Mouse (Mus musculus) forebrain, embryonic 10.5 days (tissue): ENCODE measurements around the gene Orm1. TPM values are rescaled to one million over a fixed set of nuclear protein-coding genes. Genes with fewer than 3 reads are reported as not detected.

Experiments used
- DNase-seq: peaks from one replicate; pipeline ENCODE4 v3.0.0-alpha.2; 2017; ENCODE audit warnings: low spot score; ENCODE audit errors: extremely low spot score
- H3K27ac ChIP-seq: fragments of 300-500 bp; sonication (generic); 2 replicates; pipeline ENCODE4 v1.5.1; 2016; ENCODE audit warnings: mild to moderate bottlenecking
- H3K27me3 ChIP-seq: fragments of 300-500 bp; sonication (generic); 2 replicates; pipeline ENCODE4 v1.6.1; 2016; ENCODE audit warnings: mild to moderate bottlenecking; ENCODE audit not compliant: poor library complexity, severe bottlenecking
- H3K36me3 ChIP-seq: fragments of 300-500 bp; sonication (generic); replicated peaks from 2 replicates; pipeline ENCODE4 v1.6.1; 2016; ENCODE audit warnings: mild to moderate bottlenecking, moderate library complexity
- H3K4me1 ChIP-seq: fragments of 300-500 bp; sonication (generic); 2 replicates; pipeline ENCODE4 v1.6.1; 2016
- H3K4me3 ChIP-seq: fragments of 300-500 bp; sonication (generic); 2 replicates; pipeline ENCODE4 v1.5.1; 2016; ENCODE audit warnings: mild to moderate bottlenecking, moderate library complexity
- H3K9me3 ChIP-seq: fragments of 300-500 bp; sonication (generic); 2 replicates; pipeline ENCODE4 v1.6.1; 2016; ENCODE audit warnings: mild to moderate bottlenecking, moderate library complexity
- WGBS: fragments of 180-500 bp; shearing (Covaris S2); methylation state at CpG from one replicate; pipeline ENCODE4 v1.1.7; 2016; 5-methylcytosine and 5-hydroxymethylcytosine counted together
- polyA plus RNA-seq: library from polyadenylated mRNA; unstranded; fragments of >200 nt; fragmentation: Nextera tagmentation; extraction: Ambion mirVana; gene quantifications from 2 replicates; pipeline ENCODE4 v1.2.1, GENCODE M21; 2016

Gene Orm1
- polyA plus RNA-seq = not detected in 2 replicates

DNA sequence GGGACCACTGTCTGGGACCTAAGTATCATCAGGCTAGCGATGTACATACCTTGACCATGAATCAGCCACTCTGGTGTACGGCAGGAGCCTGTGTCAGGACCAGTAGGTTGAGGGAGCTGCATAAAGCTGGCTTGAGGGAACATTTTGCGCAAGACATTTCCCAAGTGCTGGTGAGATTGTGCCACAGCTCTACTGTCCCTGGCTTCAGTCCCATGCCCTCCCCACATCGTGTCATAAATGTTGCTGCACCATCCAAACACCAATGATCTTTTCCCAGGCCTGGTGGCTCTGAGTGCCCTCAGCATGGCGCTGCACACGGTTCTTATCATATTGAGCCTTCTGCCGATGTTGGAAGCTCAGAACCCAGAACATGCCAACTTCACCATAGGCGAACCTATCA lies at the start of gene Orm1:
TSS of gene Orm1 (plus strand) at position 266 of the 400 bp plus-strand sequence.
- DNase-seq = no peak
- Histone ChIP-seq H3K4me1 (no peaks in the 10 kb centered on the region), H3K4me3 (no peak within 1 kb of the TSS), H3K36me3 (no peaks in the 10 kb centered on the region), H3K9me3 (no peaks in the 10 kb centered on the region), H3K27ac (no peak within 1 kb of the TSS), H3K27me3 (no peaks in the 10 kb centered on the region)
- 91% methylated on average over 8 of the region's 8 CpGs for WGBS

DNA sequence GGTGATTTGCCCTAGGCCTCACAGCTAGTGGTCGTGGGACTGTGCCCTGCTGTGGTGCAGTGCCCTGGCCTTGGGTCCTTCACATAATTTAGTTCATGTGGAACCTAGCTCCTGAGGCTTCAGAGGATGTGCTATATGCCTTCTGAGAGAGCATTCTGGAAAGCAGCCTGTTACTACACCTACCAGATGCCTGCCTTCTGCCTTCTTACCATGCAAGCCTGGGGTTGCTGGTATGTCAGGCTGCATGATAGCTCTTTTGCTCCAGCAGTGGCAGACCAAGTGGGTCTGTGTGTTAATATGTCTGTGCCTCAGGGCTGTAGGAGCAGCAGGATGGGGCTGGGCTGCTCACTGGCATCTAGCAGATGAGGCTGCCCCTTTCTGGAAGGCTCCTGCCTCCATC lies 48.7 kb upstream of the Orm1 start:
- Histone ChIP-seq H3K4me3 (no peak overlapping the region), H3K27ac (0 out of 2 replicates have a peak overlapping the region, but pooled peaks have one; percentile 30), H3K9me3 (no peaks in the 10 kb centered on the region), H3K4me1 (peaks cover 8% of the 10 kb centered on the region; the same call in 1 of the 2 replicates), H3K27me3 (no peaks in the 10 kb centered on the region), H3K36me3 (peaks cover 20% of the 10 kb centered on the region; the same call in 1 of the 2 replicates)
- 66% methylated on average over 1 of the region's 1 CpGs for WGBS
- no peak for DNase-seq

DNA sequence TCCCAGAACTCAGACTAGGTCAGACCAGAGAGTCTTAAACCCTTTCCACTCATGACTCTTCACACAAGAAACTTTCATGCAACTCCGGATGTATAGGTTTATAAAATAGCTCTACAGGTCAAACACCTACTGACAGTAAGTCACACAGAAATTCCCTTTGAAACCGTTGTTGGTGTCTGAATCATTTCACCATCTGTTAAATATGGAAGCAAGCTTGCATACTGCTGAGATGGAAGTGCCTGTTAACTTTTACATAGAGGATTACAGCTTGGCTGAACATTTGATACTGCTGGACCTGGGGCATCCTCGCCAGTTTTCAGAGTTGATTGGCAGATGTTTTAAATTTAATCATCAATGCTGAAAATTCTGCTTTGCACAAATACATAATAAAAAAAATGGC lies 48.1 kb upstream of the Orm1 start:
- H3K4me1 ChIP-seq = peaks cover 2% of the 10 kb centered on the region; the same call in 1 of the 2 replicates
- peaks cover 20% of the 10 kb centered on the region; the same call in 1 of the 2 replicates for H3K36me3 ChIP-seq
- WGBS = 84% methylated on average over 3 of the region's 3 CpGs
- H3K9me3 ChIP-seq = no peaks in the 10 kb centered on the region
- no peak overlapping the region for H3K4me3 ChIP-seq
- no peaks in the 10 kb centered on the region for H3K27me3 ChIP-seq
- H3K27ac ChIP-seq = no peak overlapping the region
- DNase-seq = no peak

DNA sequence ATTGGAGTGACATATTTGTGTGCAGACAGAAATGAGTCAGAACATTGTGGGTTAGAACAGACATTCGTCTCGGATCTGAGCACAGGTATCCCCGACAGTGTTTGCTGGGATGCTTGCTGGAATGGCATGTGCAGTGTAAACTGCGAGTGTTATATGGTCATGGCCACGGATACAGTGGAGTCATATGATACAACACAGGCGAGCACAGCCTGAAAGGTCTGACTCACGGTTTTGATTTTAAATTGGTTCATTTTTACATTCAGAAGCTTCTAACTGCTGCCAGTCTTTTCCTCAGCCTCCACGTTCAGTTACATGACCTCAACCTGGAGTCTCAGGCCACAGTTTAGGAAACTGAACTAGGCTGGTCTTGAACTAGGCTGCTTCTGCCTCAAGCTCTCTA lies 47.5 kb upstream of the Orm1 start:
- Histone ChIP-seq H3K27ac (no peak overlapping the region), H3K4me3 (no peak overlapping the region), H3K27me3 (no peaks in the 10 kb centered on the region), H3K36me3 (peaks cover 20% of the 10 kb centered on the region; the same call in 1 of the 2 replicates), H3K9me3 (no peaks in the 10 kb centered on the region), H3K4me1 (no peaks in the 10 kb centered on the region)
- no peak for DNase-seq
- WGBS = 92% methylated on average over 8 of the region's 8 CpGs

DNA sequence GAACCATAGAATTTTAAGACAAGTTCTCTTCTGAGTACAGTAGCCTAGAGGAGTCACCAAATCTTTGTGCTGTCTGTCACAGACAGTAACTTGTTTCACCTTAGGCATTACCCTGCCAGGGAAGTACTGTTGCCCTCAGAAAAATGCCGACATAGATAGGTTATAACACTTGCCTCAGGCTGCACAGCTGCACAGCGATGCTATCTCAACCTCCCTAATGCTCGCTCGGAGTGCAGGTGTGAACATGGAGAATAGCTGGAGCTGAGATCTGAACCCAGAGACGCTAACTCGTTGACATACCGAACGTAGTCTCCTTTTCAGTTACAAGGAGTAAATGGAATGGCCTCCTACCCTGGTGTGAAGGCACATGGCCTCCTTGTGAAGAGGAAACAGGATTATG lies 46.2 kb upstream of the Orm1 start:
- no peak overlapping the region for H3K4me3 ChIP-seq
- peaks cover 17% of the 10 kb centered on the region; the same call in 1 of the 2 replicates for H3K36me3 ChIP-seq
- WGBS = 95% methylated on average over 8 of the region's 8 CpGs
- no peaks in the 10 kb centered on the region for H3K4me1 ChIP-seq
- no peaks in the 10 kb centered on the region for H3K27me3 ChIP-seq
- no peak overlapping the region for H3K27ac ChIP-seq
- H3K9me3 ChIP-seq = no peaks in the 10 kb centered on the region
- no peak for DNase-seq

DNA sequence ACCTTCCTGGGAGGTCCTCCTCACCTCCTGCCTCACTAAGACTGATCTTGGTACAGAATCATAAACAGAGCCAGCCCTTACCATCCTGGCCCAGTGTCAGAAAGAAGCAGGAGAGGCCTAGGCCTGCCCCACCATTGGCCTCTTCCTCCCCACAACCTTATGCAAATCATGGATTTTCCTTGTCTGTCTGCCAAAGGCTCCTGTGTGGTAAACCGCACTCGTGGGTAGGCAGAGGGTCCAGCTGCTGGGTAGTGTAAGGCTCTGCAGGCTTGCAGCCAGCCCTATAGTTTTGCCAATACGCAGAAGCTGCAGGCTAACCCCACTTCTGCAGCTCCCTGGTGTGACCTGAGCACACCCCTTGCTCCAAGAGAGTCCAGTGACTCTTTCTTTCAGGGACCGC lies 41.7 kb upstream of the Orm1 start:
- Histone ChIP-seq H3K4me1 (peaks cover 2% of the 10 kb centered on the region; the same call in 1 of the 2 replicates), H3K36me3 (no peaks in the 10 kb centered on the region), H3K4me3 (no peak overlapping the region), H3K9me3 (no peaks in the 10 kb centered on the region), H3K27ac (no peak overlapping the region), H3K27me3 (no peaks in the 10 kb centered on the region)
- 78% methylated on average over 4 of the region's 4 CpGs for WGBS
- DNase-seq = no peak

DNA sequence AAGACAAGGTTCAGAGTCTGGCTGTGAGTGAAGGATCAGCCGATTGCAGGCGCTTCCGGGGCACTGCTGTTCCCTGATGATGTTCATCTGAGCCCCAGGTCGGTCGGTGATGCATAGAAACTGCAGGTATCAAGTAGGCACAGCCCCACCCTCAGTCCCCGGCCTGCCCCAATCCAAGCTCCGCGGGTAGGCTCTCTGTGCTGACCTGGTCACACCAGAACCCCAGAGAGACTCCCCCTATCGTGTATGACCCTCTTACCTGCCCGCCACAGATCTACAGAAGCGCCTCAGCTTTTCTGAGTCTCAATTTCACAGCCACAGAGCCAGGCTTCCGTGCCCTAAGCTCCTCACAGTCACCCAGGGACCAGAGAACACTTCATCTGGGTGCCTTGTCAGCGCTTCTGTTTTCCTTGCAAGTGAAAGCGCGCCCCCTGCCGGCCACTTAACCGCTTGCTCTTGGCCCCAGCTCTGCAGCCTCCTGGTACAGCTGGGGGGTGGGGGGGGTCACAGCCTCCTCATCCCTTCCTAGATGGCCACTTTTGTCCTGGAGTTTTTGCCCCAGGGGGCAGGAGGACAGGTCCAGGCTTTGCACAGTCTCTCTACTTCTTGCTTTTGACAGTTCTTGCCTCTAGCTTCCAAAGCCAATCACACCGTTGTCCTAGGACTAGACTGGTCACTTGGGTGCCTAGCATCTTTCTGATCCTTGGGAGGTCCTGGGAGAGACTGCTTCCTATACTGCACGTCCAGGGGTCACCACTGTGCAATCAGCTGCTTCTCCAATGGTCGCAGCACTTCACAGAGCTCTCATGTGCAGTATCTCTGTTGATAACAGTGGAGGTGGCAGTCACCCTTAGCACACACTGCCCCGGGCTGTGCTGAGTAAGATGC lies 36.9 kb upstream of the Orm1 start:
- H3K4me1 ChIP-seq = peaks cover 2% of the 10 kb centered on the region; the same call in 1 of the 2 replicates
- H3K27me3 ChIP-seq = no peaks in the 10 kb centered on the region
- WGBS = 31% methylated on average over 21 of the region's 21 CpGs
- H3K36me3 ChIP-seq = no peaks in the 10 kb centered on the region
- H3K27ac ChIP-seq = no peak overlapping the region
- H3K9me3 ChIP-seq = no peaks in the 10 kb centered on the region
- H3K4me3 ChIP-seq = no peak overlapping the region
- DNase-seq = peak; percentile 83

DNA sequence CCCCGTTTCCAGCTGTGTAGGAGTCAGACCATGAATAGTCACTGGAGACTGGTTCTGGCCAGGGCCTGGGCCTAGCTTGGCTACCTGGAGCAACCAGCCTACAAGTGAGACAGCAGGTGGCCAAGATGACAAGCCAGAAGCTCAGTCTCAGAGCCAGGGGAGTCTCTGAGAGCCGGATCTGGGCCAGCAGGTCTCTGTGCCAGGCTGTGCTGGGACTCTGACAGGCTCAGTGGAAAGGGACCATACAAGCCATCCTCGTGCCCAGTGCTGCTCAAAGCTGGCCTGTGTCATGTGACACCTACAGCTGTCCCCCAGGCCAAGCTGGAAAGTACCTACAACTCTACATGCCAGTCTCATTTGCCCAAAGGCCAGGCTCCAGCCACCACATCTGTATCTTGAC lies 36.0 kb upstream of the Orm1 start:
- Histone ChIP-seq H3K4me1 (peaks cover 2% of the 10 kb centered on the region; the same call in 1 of the 2 replicates), H3K36me3 (no peaks in the 10 kb centered on the region), H3K27ac (no peak overlapping the region), H3K9me3 (no peaks in the 10 kb centered on the region), H3K4me3 (no peak overlapping the region), H3K27me3 (no peaks in the 10 kb centered on the region)
- DNase-seq = no peak
- WGBS = 78% methylated on average over 3 of the region's 3 CpGs

DNA sequence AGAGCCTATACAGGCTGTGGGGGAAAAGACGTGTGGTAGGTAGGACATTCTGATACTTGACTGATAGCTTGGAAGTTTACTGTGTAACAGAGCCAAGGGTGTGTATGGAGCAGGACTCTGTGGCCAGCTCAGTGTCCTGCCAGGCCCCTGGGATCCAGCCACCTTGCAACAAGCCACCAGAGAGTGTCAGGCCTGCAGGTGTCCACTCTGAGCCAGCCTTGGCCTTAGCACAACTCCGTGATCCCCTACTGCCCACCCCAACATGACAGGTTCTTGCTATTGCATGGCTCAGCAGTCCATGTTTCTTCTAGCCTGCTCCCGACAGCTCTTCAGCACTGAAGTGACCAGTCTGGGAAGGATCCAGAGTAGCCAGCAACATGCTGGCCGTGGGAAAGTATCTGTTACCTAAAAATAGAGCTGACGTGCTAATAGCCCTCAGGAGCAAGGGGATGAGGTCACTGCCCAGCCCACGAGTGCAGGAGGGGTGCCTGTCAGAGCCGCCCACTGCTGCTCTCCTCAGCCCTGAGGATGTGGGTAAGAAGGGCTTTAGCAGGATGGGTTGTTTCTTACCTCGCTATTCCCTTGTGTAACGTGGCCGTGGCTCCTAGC lies 34.0 kb upstream of the Orm1 start:
- Histone ChIP-seq H3K36me3 (no peaks in the 10 kb centered on the region), H3K4me1 (peaks cover 2% of the 10 kb centered on the region; the same call in 1 of the 2 replicates), H3K9me3 (no peaks in the 10 kb centered on the region), H3K27me3 (no peaks in the 10 kb centered on the region), H3K27ac (no peak overlapping the region), H3K4me3 (no peak overlapping the region)
- WGBS = 75% methylated on average over 10 of the region's 10 CpGs
- no peak for DNase-seq

DNA sequence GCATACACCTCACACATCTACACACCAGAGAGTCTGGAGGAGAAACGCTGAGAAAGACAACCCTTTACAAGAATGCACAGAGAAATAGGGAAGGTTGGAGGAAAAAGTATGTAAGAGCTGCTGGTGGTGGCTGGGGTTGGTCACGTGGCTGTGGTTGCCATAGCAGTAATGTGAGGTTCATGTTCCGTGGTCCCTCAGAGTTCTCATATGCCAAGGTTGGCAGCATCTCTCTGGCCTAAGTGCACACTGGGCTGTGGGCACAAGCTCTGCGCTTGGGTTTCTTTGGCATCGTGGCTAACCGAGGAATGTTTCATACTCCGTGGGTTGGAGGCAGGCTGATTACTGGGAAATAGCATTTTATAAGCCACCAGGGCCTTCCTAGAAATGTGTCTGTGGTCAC lies 32.9 kb upstream of the Orm1 start:
- H3K36me3 ChIP-seq = 0 out of 2 replicates have a peak, but pooled peaks cover 2% of the 10 kb centered on the region
- no peak overlapping the region for H3K4me3 ChIP-seq
- WGBS = 94% methylated on average over 7 of the region's 7 CpGs
- no peak overlapping the region for H3K27ac ChIP-seq
- H3K27me3 ChIP-seq = no peaks in the 10 kb centered on the region
- DNase-seq = no peak
- H3K4me1 ChIP-seq = peaks cover 2% of the 10 kb centered on the region; the same call in 1 of the 2 replicates
- H3K9me3 ChIP-seq = no peaks in the 10 kb centered on the region

DNA sequence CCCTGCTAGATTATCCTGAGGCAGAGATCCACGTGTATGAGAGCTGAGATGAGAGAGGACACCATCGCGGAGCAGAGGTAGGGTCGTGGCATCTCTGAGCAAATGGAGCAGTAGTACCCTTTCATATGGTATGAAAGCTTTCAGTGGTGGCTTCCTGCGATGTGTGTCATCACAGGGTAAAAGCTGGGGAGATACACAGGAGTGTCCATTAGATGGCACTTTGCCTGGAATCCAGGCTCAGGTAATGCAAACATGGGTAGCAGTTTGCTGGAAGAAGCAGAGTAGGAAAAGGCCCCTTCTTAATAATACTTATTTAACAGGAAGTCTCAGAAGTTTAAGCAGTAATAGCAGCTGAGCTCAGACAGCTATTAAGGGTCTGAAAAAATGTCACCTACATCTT lies 30.3 kb upstream of the Orm1 start:
- Histone ChIP-seq H3K9me3 (no peaks in the 10 kb centered on the region), H3K4me1 (no peaks in the 10 kb centered on the region), H3K4me3 (no peak overlapping the region), H3K36me3 (0 out of 2 replicates have a peak, but pooled peaks cover 5% of the 10 kb centered on the region), H3K27ac (no peak overlapping the region), H3K27me3 (no peaks in the 10 kb centered on the region)
- DNase-seq = no peak
- WGBS = 73% methylated on average over 5 of the region's 5 CpGs

DNA sequence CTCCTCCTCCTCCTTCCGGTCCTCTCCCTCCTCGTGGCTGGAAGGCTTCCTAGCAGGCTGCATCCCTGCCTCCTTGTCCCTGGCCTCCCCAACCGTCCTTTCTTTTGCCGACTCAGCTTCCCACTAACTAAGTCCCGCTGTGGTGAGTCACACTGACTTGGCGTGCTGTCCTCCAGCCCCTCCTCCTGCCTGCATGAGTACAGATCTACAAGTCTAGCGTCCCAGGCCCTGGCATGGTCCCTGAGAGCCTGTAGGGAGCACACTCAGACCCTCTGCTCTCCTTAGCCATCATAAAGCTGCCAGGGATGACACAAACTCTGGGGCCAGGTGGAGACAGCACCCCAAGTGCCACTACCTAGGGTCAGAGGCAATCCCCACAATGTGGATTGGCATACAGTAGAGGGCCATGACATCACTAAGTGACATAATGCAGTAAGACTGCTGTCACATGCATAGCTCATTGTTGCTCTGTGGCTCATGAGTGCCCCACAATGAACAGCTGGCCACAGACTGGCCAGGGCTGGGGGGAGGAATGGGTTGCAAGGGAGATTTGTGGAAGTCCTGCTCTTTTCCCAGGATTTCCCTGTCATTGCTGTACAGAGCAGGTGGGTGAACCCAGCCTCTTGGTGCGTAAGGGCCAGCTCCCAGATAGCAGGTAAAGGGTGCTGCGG lies 28.1 kb upstream of the Orm1 start:
- 80% methylated on average over 9 of the region's 9 CpGs for WGBS
- no peaks in the 10 kb centered on the region for H3K4me1 ChIP-seq
- H3K36me3 ChIP-seq = peaks cover 6% of the 10 kb centered on the region
- H3K9me3 ChIP-seq = no peaks in the 10 kb centered on the region
- no peak overlapping the region for H3K27ac ChIP-seq
- H3K27me3 ChIP-seq = no peaks in the 10 kb centered on the region
- no peak for DNase-seq
- no peak overlapping the region for H3K4me3 ChIP-seq
